Mouse (Mus musculus) brown adipose tissue, adult 24 weeks (tissue): ENCODE measurements around the gene Lingo3. TPM values are rescaled to one million over a fixed set of nuclear protein-coding genes. Genes with fewer than 3 reads are reported as not detected.

Experiments used
- H3K27ac ChIP-seq: fragments of 200-500 bp; replicated peaks from 2 replicates; pipeline ENCODE4 v1.5.1; 2012; ENCODE audit warnings: low read depth, mild to moderate bottlenecking, low read length
- H3K4me1 ChIP-seq: fragments of 200-500 bp; 2 replicates; pipeline ENCODE4 v1.6.1; 2012; ENCODE audit warnings: low read length, mixed read lengths; ENCODE audit not compliant: control insufficient read depth, insufficient read depth, insufficient read length
- H3K4me3 ChIP-seq: fragments of 200-500 bp; 2 replicates; pipeline ENCODE4 v1.5.1; 2012; ENCODE audit warnings: low read depth, mild to moderate bottlenecking, low read length, moderate library complexity; ENCODE audit not compliant: insufficient read depth
- polyA plus RNA-seq: library from polyadenylated mRNA; stranded (reverse); fragments of >200 nt; gene quantifications from 2 replicates; pipeline ENCODE4 v1.2.4, GENCODE M21; 2012; ENCODE audit not compliant: missing spikeins, insufficient read depth, insufficient read length

Lingo3 gene
- polyA plus RNA-seq, 1 experiment, result not detected

DNA sequence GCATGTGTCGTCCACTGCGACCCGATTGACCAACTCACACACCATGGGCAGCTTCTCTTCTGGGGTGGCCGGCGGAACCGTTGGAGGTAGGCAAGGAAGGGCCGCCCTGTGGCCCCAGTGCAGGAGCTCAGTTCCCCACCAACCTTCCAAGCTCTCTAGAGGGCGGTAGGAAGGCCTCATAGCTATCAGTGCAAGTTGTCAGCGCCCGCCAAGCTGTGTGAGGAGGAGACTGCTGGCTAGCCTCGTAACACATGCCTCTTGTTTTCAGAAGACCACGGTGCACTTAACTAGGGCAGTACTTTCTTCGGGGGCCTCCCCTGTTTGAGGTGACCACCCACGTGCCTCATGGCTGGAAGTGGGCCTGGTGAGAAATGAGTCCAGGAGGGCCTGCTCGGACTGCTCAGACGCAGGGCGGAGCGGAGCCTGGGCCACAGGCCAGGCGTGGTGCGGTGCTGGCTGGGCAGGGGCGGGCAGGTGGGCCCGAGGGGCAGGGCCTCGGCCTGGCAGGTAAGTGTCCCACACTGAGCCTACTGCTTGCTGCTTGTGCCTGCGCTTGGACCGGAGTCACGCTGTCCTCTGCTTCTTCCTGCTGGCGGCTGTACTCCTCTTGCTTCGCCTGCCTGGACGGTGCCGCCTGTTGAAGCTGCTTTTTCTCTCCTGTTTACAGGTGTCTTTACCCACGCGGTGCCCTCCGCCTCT, 52.2 kb downstream of the Lingo3 start:
- Histone ChIP-seq H3K27ac (no peak overlapping the region), H3K4me1 (peaks cover 3% of the 10 kb centered on the region; the same call in 1 of the 2 replicates), H3K4me3 (no peak overlapping the region)

GRCm38 (mm10) chr10:80790761-80791404, 53.0 kb downstream of the Lingo3 start:
- Histone ChIP-seq H3K4me1 (no peaks in the 10 kb centered on the region), H3K4me3 (no peak overlapping the region), H3K27ac (no peak overlapping the region)

- Histone ChIP-seq H3K4me3 (no peak overlapping the region), H3K27ac (no peak overlapping the region), H3K4me1 (no peaks in the 10 kb centered on the region)
These were observed 56.3 kb downstream of the Lingo3 start for GRCm38 (mm10) chr10:80787517-80787916.

DNA sequence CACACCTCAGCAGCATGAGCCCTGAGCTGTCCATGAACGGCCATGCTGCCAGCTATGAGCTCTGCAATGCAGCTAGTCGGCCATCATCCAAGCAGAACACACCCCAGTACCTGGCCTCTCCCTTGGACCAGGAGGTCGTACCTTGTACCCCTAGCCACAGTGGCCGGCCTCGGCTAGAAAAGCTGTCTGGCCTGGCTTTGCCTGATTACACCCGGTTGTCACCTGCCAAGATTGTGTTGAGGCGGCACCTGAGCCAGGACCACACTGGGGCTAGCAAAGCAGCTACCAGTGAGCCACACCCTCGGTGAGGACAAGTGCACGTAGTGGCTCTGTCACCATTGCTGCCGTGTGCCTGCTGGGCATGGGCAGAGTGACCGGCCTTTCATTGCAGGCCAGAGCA, 57.9 kb downstream of the Lingo3 start:
- Histone ChIP-seq H3K4me3 (no peak overlapping the region), H3K27ac (no peak overlapping the region), H3K4me1 (no peaks in the 10 kb centered on the region)

DNA sequence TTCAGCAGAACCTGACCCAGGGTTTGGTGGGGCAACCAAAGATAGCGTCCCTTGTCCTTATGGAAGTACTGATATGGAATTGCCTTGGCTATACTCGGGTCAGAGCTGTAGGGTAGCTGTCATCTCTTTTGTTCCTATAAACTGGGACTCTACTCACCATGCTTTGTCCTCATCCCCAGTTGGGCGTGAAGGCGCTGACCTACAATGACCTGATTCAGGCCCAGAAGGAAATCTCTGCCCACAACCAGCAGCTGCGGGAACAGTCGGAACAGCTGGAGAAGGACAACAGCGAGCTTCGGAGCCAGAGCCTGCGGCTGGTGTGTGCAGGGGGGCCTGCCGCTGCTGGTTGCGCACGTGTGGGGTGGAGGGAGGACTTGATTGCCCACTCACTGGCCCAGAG, 59.0 kb downstream of the Lingo3 start:
- Histone ChIP-seq H3K4me1 (no peaks in the 10 kb centered on the region), H3K27ac (no peak overlapping the region)

DNA sequence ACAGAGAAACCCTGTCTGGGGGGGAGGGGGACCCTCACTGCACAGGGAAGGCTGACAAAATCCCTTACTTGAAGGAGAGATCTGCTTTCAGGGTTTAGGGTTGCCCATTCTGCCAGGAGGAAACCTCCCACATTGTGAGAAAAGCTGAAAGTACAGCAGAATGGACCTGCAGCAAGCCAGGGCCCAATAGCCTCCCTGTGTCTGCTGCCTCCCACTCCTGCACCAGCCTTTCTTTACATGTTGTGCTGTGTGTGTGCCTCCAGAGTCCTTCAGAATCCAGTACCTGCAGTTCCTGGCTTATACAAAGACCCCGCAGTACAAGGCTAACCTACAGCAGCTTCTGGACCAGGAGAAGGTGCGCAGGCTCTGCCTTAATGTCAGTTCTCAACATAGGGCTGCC, 59.5 kb downstream of the Lingo3 start:
- H3K4me3 ChIP-seq, result no peak overlapping the region
- H3K27ac ChIP-seq, result no peak overlapping the region
- no peaks in the 10 kb centered on the region for H3K4me1 ChIP-seq

More for the DNA sequence above, 59.0 kb downstream of the Lingo3 start:
- no peak overlapping the region for H3K4me3 ChIP-seq

Other genes starting within 250 kb of the Lingo3 start
- gene Scamp4, start 241.2 kb downstream of the Lingo3 start, polyA plus RNA-seq, result 14.6 and 16.2 TPM in 2 replicates
- 1.0 TPM in 1 of 2 replicates, not detected in the other for gene Adat3, start 241.2 kb downstream of the Lingo3 start, polyA plus RNA-seq
- gene Gm49322, start 238.0 kb downstream of the Lingo3 start, polyA plus RNA-seq, result 0.67 and 0.75 TPM in 2 replicates
- gene Csnk1g2, start 221.2 kb downstream of the Lingo3 start, polyA plus RNA-seq, result 50.9 and 67.7 TPM in 2 replicates
- gene Btbd2, start 187.0 kb downstream of the Lingo3 start, polyA plus RNA-seq, result 20.6 and 33.9 TPM in 2 replicates
- 313 and 519 TPM in 2 replicates for gene Mknk2, start 165.9 kb downstream of the Lingo3 start, polyA plus RNA-seq
- 5.2 and 12.0 TPM in 2 replicates for gene Mob3a, start 142.1 kb downstream of the Lingo3 start, polyA plus RNA-seq
- gene Izumo4, start 141.9 kb downstream of the Lingo3 start, polyA plus RNA-seq, result 2.5 and 5.0 TPM in 2 replicates
- 35.0 and 40.9 TPM in 2 replicates for gene Ap3d1, start 101.8 kb downstream of the Lingo3 start, polyA plus RNA-seq
- gene Dot1l, start 88.8 kb downstream of the Lingo3 start, polyA plus RNA-seq, result 11.5 and 15.8 TPM in 2 replicates
- gene Sf3a2, start 45.8 kb downstream of the Lingo3 start, polyA plus RNA-seq, result 12.1 and 15.3 TPM in 2 replicates
- gene Plekhj1, start 45.4 kb downstream of the Lingo3 start, polyA plus RNA-seq, result 30.2 and 40.5 TPM in 2 replicates
- gene Amh, start 38.8 kb downstream of the Lingo3 start, polyA plus RNA-seq, result not detected in 2 replicates
- gene Jsrp1, start 30.5 kb downstream of the Lingo3 start, polyA plus RNA-seq, result 2.4 and 4.9 TPM in 2 replicates
- gene Oaz1, start 17.4 kb downstream of the Lingo3 start, polyA plus RNA-seq, result 447 and 892 TPM in 2 replicates
- 55.6 and 61.3 TPM in 2 replicates for gene Lsm7, start 11.2 kb upstream of the Lingo3 start, polyA plus RNA-seq
- gene Sppl2b, start 11.2 kb upstream of the Lingo3 start, polyA plus RNA-seq, result 8.7 and 14.0 TPM in 2 replicates
- not detected in 2 replicates for gene Tmprss9, start 27.8 kb upstream of the Lingo3 start, polyA plus RNA-seq
- 319 and 342 TPM in 2 replicates for gene Timm13, start 56.9 kb upstream of the Lingo3 start, polyA plus RNA-seq
- 1.9 and 4.9 TPM in 2 replicates for gene Lmnb2, start 74.2 kb upstream of the Lingo3 start, polyA plus RNA-seq
- gene Gadd45b, start 86.0 kb upstream of the Lingo3 start, polyA plus RNA-seq, result 7.2 and 10.3 TPM in 2 replicates
- gene Gng7, start 170.9 kb upstream of the Lingo3 start, polyA plus RNA-seq, result 6.4 and 9.0 TPM in 2 replicates
- gene Diras1, start 181.6 kb upstream of the Lingo3 start, polyA plus RNA-seq, result not detected in 2 replicates
- 7.0 and 12.1 TPM in 2 replicates for gene Slc39a3, start 193.4 kb upstream of the Lingo3 start, polyA plus RNA-seq
- gene Sgta, start 216.1 kb upstream of the Lingo3 start, polyA plus RNA-seq, result 130 and 139 TPM in 2 replicates
- gene Thop1, start 226.0 kb upstream of the Lingo3 start, polyA plus RNA-seq, result 7.0 and 11.3 TPM in 2 replicates